Mouse (Mus musculus) G1E (cell line): ENCODE results near the gene Qtrt1. TPM values are rescaled to one million over a fixed set of nuclear protein-coding genes. Genes with fewer than 3 reads are reported as not detected.
A peak's percentile ranks its signal among the peaks of the same experiment; 100 is the strongest.

ENCODE experiments used
- ATAC-seq: 2 replicates; pipeline ENCODE4 v1.8.0; 2016; ENCODE audit warnings: mild to moderate bottlenecking; ENCODE audit not compliant: insufficient number of reproducible peaks, poor library complexity, low FRiP score, severe bottlenecking; ENCODE audit errors: extremely low read depth
- DNase-seq: peaks from one replicate; pipeline ENCODE4 v3.0.0; 2012; ENCODE audit warnings: low spot score
- H3K27me3 ChIP-seq: 2 replicates; pipeline ENCODE4 v1.6.1; 2012; ENCODE audit warnings: mild to moderate bottlenecking, low read length, inconsistent platforms; ENCODE audit not compliant: insufficient read depth
- H3K36me3 ChIP-seq: replicated peaks from 2 replicates; pipeline ENCODE3; 2012; ENCODE audit warnings: mild to moderate bottlenecking, inconsistent platforms
- H3K4me1 ChIP-seq: 2 replicates; pipeline ENCODE4 v1.6.1; 2012; ENCODE audit warnings: low read depth, low read length, inconsistent platforms, mixed read lengths; ENCODE audit not compliant: insufficient read depth
- H3K4me3 ChIP-seq: 2 replicates; pipeline ENCODE4 v1.5.1; 2012; ENCODE audit warnings: low read depth, mild to moderate bottlenecking, inconsistent platforms, low read length, moderate library complexity, mixed read lengths
- H3K9me3 ChIP-seq: replicated peaks from 2 replicates; pipeline ENCODE4 v1.6.1; 2012; ENCODE audit warnings: inconsistent platforms
- CTCF ChIP-seq: IDR thresholded peaks from 2 replicates; pipeline ENCODE4 v1.5.1; 2012; ENCODE audit warnings: low read depth, low read length, inconsistent platforms, mixed read lengths
- GATA2 ChIP-seq: IDR thresholded peaks from 2 replicates; pipeline ENCODE4 v1.6.1; 2012; ENCODE audit warnings: low read depth, low read length, inconsistent platforms, borderline replicate concordance
- POLR2AphosphoS5 ChIP-seq: IDR thresholded peaks from 2 replicates; pipeline ENCODE4 v1.6.1; 2012; ENCODE audit warnings: low read depth, low read length, inconsistent platforms; ENCODE audit not compliant: insufficient replicate concordance
- polyA plus RNA-seq: library from polyadenylated mRNA; stranded (reverse); fragments of >175 nt; gene quantifications from 2 replicates; pipeline ENCODE4 v1.2.3, GENCODE M21; 2012
- total RNA-seq, 2 experiments: library from RNA; stranded (forward) in 1 of 2; stranded (reverse) in 1 of 2; fragments of 200-1000 nt in 1 of 2; fragments of >200 nt in 1 of 2; fragmentation: Nextera tagmentation in 1 of 2; gene quantifications; 2 replicates each; pipeline ENCODE4 v1.2.3; 2014 to 2017

The Qtrt1 gene
- total and polyA plus RNA-seq, 3 experiments = 20.7 to 72.7 (median 34.3) TPM

DNA sequence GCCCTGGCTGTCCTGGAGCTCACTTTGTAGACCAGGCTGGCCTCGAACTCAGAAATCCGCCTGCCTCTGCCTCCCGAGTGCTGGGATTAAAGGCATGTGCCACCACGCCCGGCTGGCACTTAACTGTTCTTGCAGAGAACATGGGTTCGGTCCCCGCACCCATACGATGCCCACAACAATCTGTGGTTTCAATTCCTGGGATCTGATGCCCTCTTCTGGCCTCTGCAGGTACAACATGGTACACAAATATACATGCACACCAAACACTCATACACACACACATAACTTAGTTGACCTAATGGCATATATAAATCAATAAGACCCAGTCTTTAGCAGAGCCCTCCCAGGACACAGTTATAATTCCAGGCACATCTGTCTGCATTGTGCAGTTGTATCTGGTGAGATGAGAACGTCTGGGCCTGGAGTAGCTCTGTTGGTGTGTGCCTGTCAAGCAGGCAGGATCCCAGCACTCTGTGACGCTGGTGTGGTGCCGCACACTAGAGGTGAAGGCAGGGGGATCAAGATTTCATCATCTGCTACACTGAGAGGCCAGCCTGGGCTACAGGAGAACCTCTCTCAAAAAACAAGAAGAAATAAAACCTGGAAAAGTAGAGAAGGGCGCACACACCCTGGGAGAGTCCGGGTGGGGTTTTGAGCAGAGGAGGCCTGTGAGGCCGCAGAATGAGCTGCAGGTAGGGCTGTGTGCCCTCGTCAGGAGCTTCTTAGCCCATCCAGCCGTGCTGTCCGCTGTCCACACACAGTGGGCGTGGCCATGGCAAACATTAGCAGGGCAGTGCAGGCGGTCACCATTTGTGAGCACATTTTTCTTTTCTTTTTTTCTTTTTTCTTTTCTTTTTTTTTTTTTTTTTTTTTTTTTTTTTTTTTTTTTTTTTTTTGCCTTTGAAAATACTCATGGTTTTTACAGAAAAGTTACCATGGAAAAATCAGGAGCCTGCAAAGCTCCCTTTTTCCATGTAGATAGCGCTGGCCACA is 57.7 kb downstream of the Qtrt1 start:
- DNase-seq (no peak), ATAC-seq (no peak; the same call in 1 of the 2 replicates)
- H3K27me3 ChIP-seq = no peaks in the 10 kb centered on the region
- no peak overlapping the region for H3K4me3 ChIP-seq
- H3K36me3 ChIP-seq = peaks cover 95% of the 10 kb centered on the region
- TF ChIP-seq CTCF (peak; percentile 50), POLR2AphosphoS5 (no peak), GATA2 (no peak)
- no peaks in the 10 kb centered on the region for H3K9me3 ChIP-seq
- H3K4me1 ChIP-seq = no peaks in the 10 kb centered on the region

Other genes starting within 250 kb of the Qtrt1 start
- 2.5 and 2.9 TPM in 2 replicates for gene Pde4a, start 246.1 kb upstream of the Qtrt1 start, total RNA-seq (2014; fragmentation: Nextera tagmentation)
- 1.5 and 1.7 TPM in 2 replicates for gene Pde4a, start 246.1 kb upstream of the Qtrt1 start, total RNA-seq (2017)
- 1.4 and 1.5 TPM in 2 replicates for gene Pde4a, start 246.1 kb upstream of the Qtrt1 start, polyA plus RNA-seq
- 16.7 and 21.3 TPM in 2 replicates for gene Keap1, start 172.5 kb upstream of the Qtrt1 start, total RNA-seq (2014; fragmentation: Nextera tagmentation)
- gene Keap1, start 172.5 kb upstream of the Qtrt1 start, total RNA-seq (2017) = 46.4 and 48.1 TPM in 2 replicates
- 73.3 and 81.7 TPM in 2 replicates for gene Keap1, start 172.5 kb upstream of the Qtrt1 start, polyA plus RNA-seq
- gene S1pr5, start 163.4 kb upstream of the Qtrt1 start, total RNA-seq (2014; fragmentation: Nextera tagmentation) = not detected in 2 replicates
- gene S1pr5, start 163.4 kb upstream of the Qtrt1 start, total RNA-seq (2017) = 0.11 TPM in 1 of 2 replicates, not detected in the other
- gene S1pr5, start 163.4 kb upstream of the Qtrt1 start, polyA plus RNA-seq = not detected in 2 replicates
- gene Atg4d, start 146.5 kb upstream of the Qtrt1 start, total RNA-seq (2014; fragmentation: Nextera tagmentation) = 7.0 and 14.5 TPM in 2 replicates
- gene Atg4d, start 146.5 kb upstream of the Qtrt1 start, total RNA-seq (2017) = 9.1 and 11.0 TPM in 2 replicates
- gene Atg4d, start 146.5 kb upstream of the Qtrt1 start, polyA plus RNA-seq = 14.9 and 20.7 TPM in 2 replicates
- 45.4 and 52.7 TPM in 2 replicates for gene Kri1, start 123.9 kb upstream of the Qtrt1 start, total RNA-seq (2014; fragmentation: Nextera tagmentation)
- gene Kri1, start 123.9 kb upstream of the Qtrt1 start, total RNA-seq (2017) = 74.3 and 89.3 TPM in 2 replicates
- gene Kri1, start 123.9 kb upstream of the Qtrt1 start, polyA plus RNA-seq = 46.2 and 56.6 TPM in 2 replicates
- 15.4 and 35.8 TPM in 2 replicates for gene Cdkn2d, start 120.4 kb upstream of the Qtrt1 start, total RNA-seq (2014; fragmentation: Nextera tagmentation)
- gene Cdkn2d, start 120.4 kb upstream of the Qtrt1 start, total RNA-seq (2017) = 30.3 and 31.2 TPM in 2 replicates
- 14.3 and 17.4 TPM in 2 replicates for gene Cdkn2d, start 120.4 kb upstream of the Qtrt1 start, polyA plus RNA-seq
- not detected in 2 replicates for gene Ap1m2, start 99.5 kb upstream of the Qtrt1 start, total RNA-seq (2014; fragmentation: Nextera tagmentation)
- 0.16 TPM in 1 of 2 replicates, not detected in the other for gene Ap1m2, start 99.5 kb upstream of the Qtrt1 start, total RNA-seq (2017)
- gene Ap1m2, start 99.5 kb upstream of the Qtrt1 start, polyA plus RNA-seq = not detected in 2 replicates
- 42.2 and 52.7 TPM in 2 replicates for gene Slc44a2, start 91.1 kb upstream of the Qtrt1 start, total RNA-seq (2014; fragmentation: Nextera tagmentation)
- 35.5 and 35.7 TPM in 2 replicates for gene Slc44a2, start 91.1 kb upstream of the Qtrt1 start, total RNA-seq (2017)
- gene Slc44a2, start 91.1 kb upstream of the Qtrt1 start, polyA plus RNA-seq = 45.4 and 56.8 TPM in 2 replicates
- gene Ilf3, start 44.0 kb upstream of the Qtrt1 start, total RNA-seq (2014; fragmentation: Nextera tagmentation) = 87.9 and 94.1 TPM in 2 replicates
- gene Ilf3, start 44.0 kb upstream of the Qtrt1 start, total RNA-seq (2017) = 79.7 and 81.3 TPM in 2 replicates
- 123 and 138 TPM in 2 replicates for gene Ilf3, start 44.0 kb upstream of the Qtrt1 start, polyA plus RNA-seq
- gene Dnm2, start 13.1 kb downstream of the Qtrt1 start, total RNA-seq (2014; fragmentation: Nextera tagmentation) = 193 and 214 TPM in 2 replicates
- gene Dnm2, start 13.1 kb downstream of the Qtrt1 start, total RNA-seq (2017) = 72.7 and 74.3 TPM in 2 replicates
- 427 and 533 TPM in 2 replicates for gene Dnm2, start 13.1 kb downstream of the Qtrt1 start, polyA plus RNA-seq
- gene Tmed1, start 98.4 kb downstream of the Qtrt1 start, total RNA-seq (2014; fragmentation: Nextera tagmentation) = 2.4 TPM in 1 of 2 replicates, not detected in the other
- gene Tmed1, start 98.4 kb downstream of the Qtrt1 start, total RNA-seq (2017) = 8.0 and 10.5 TPM in 2 replicates
- 6.2 and 6.3 TPM in 2 replicates for gene Tmed1, start 98.4 kb downstream of the Qtrt1 start, polyA plus RNA-seq
- gene AB124611, start 114.3 kb downstream of the Qtrt1 start, total RNA-seq (2014; fragmentation: Nextera tagmentation) = 1.1 and 2.9 TPM in 2 replicates
- gene AB124611, start 114.3 kb downstream of the Qtrt1 start, total RNA-seq (2017) = 4.9 and 5.5 TPM in 2 replicates
- 2.4 and 2.6 TPM in 2 replicates for gene AB124611, start 114.3 kb downstream of the Qtrt1 start, polyA plus RNA-seq
- 71.9 and 79.5 TPM in 2 replicates for gene Carm1, start 135.1 kb downstream of the Qtrt1 start, total RNA-seq (2014; fragmentation: Nextera tagmentation)
- gene Carm1, start 135.1 kb downstream of the Qtrt1 start, total RNA-seq (2017) = 10.0 and 12.5 TPM in 2 replicates
- gene Carm1, start 135.1 kb downstream of the Qtrt1 start, polyA plus RNA-seq = 143 and 160 TPM in 2 replicates
- 25.1 and 25.5 TPM in 2 replicates for gene Timm29, start 180.9 kb downstream of the Qtrt1 start, total RNA-seq (2014; fragmentation: Nextera tagmentation)
- 30.7 and 35.9 TPM in 2 replicates for gene Timm29, start 180.9 kb downstream of the Qtrt1 start, total RNA-seq (2017)
- 18.3 and 20.0 TPM in 2 replicates for gene Timm29, start 180.9 kb downstream of the Qtrt1 start, polyA plus RNA-seq
- gene Yipf2, start 181.0 kb downstream of the Qtrt1 start, total RNA-seq (2014; fragmentation: Nextera tagmentation) = 6.8 and 8.5 TPM in 2 replicates
- gene Yipf2, start 181.0 kb downstream of the Qtrt1 start, total RNA-seq (2017) = 13.2 and 19.0 TPM in 2 replicates
- gene Yipf2, start 181.0 kb downstream of the Qtrt1 start, polyA plus RNA-seq = 4.7 and 5.1 TPM in 2 replicates
- 85.6 and 96.4 TPM in 2 replicates for gene Smarca4, start 204.3 kb downstream of the Qtrt1 start, total RNA-seq (2014; fragmentation: Nextera tagmentation)
- 42.2 and 46.1 TPM in 2 replicates for gene Smarca4, start 204.3 kb downstream of the Qtrt1 start, total RNA-seq (2017)
- 220 and 247 TPM in 2 replicates for gene Smarca4, start 204.3 kb downstream of the Qtrt1 start, polyA plus RNA-seq